Mouse (Mus musculus) liver, embryonic 11.5 days (tissue): ENCODE measurements at regions not wholly inside any gene's neighbourhood (a gene's known extent, or its start where the extent isn't known, plus 50 kb on each side); places are given as distances from the start of the nearest gene placed in this dataset.

Source experiments
- ATAC-seq: fragments of 200-750 bp; cut with Nextera tagmentation; replicated peaks from 2 replicates; pipeline ENCODE4 v1.8.0; 2017; ENCODE audit warnings: moderate number of reproducible peaks, mild to moderate bottlenecking, moderate TSS enrichment, moderate library complexity; ENCODE audit not compliant: low FRiP score
- DNase-seq: peaks from one replicate; pipeline ENCODE4 v3.0.0-alpha.2; 2017; ENCODE audit warnings: low spot score
- H3K27ac ChIP-seq: fragments of 300-500 bp; sonication (generic); 2 replicates; pipeline ENCODE4 v1.5.1; 2014; ENCODE audit warnings: mild to moderate bottlenecking, low read depth, low read length, control low read depth
- H3K27me3 ChIP-seq: fragments of 300-500 bp; sonication (generic); replicated peaks from 2 replicates; pipeline ENCODE4 v1.6.1; 2014; ENCODE audit warnings: low read length, mixed read lengths; ENCODE audit not compliant: control insufficient read depth, insufficient read depth
- H3K36me3 ChIP-seq: fragments of 300-500 bp; sonication (generic); 2 replicates; pipeline ENCODE4 v1.6.1; 2014; ENCODE audit warnings: mild to moderate bottlenecking, low read length, moderate library complexity, mixed read lengths; ENCODE audit not compliant: control insufficient read depth, insufficient read depth
- H3K4me1 ChIP-seq: fragments of 300-500 bp; sonication (generic); replicated peaks from 2 replicates; pipeline ENCODE4 v1.6.1; 2014; ENCODE audit warnings: low read length, mixed read lengths; ENCODE audit not compliant: control insufficient read depth, insufficient read depth
- H3K4me2 ChIP-seq: fragments of 300-500 bp; sonication (generic); 2 replicates; pipeline ENCODE4 v1.6.1; 2014; ENCODE audit warnings: mild to moderate bottlenecking, control low read depth, moderate library complexity
- H3K4me3 ChIP-seq: fragments of 300-500 bp; sonication (generic); 2 replicates; pipeline ENCODE4 v1.5.1; 2014; ENCODE audit warnings: low read depth, low read length, control low read depth
- H3K9ac ChIP-seq: fragments of 300-500 bp; sonication (generic); 2 replicates; pipeline ENCODE4 v1.6.1; 2014; ENCODE audit warnings: low read depth, low read length, control low read depth
- H3K9me3 ChIP-seq: fragments of 300-500 bp; sonication (generic); 2 replicates; pipeline ENCODE4 v1.6.1; 2016; ENCODE audit warnings: low read length, inconsistent platforms, mixed read lengths; ENCODE audit not compliant: control insufficient read depth
- WGBS: fragments of 180-500 bp; shearing (Covaris S2); extraction: QIAGEN DNeasy Blood & Tissue Kit; methylation state at CpG from one replicate; pipeline ENCODE4 v1.1.7; 2014; 5-methylcytosine and 5-hydroxymethylcytosine counted together

- Histone ChIP-seq H3K27me3 (peaks cover 48% of the 10 kb centered on the region), H3K9me3 (no peaks in the 10 kb centered on the region), H3K4me1 (no peaks in the 10 kb centered on the region), H3K4me2 (no peak overlapping the region), H3K4me3 (no peak overlapping the region), H3K9ac (no peak overlapping the region), H3K27ac (no peak overlapping the region), H3K36me3 (no peaks in the 10 kb centered on the region)
- DNase-seq = no peak
- 83% methylated on average over 9 of the region's 9 CpGs for WGBS
- no peak for ATAC-seq
Measured at GRCm38 (mm10) chr8:88449001-88449400, 72.2 kb upstream of the Nkd1 start.

DNA sequence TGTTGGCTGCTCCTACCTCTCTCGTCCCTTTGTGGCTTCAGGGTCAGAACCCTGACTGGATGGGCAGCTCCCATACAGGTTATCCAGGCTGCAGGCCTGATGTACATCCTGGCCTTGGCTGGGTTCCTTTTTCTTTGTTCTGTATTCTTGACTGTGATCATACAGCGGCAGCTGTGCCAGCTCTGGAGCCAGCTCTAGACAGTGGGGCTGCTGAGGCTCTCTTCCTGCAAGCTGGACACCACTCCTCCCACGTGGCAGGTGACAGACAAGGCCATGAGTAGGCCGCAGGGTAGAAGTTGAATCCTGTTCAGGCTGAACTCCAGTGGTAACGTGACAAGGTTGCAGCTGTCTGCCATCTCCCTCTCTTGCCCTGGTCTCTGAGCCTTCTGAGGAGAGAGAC is 71.6 kb upstream of the Nkd1 start:
- Histone ChIP-seq H3K4me3 (no peak overlapping the region), H3K4me1 (0 out of 2 replicates have a peak, but pooled peaks cover 3% of the 10 kb centered on the region), H3K4me2 (no peak overlapping the region), H3K9ac (no peak overlapping the region), H3K36me3 (no peaks in the 10 kb centered on the region), H3K27ac (no peak overlapping the region), H3K9me3 (no peaks in the 10 kb centered on the region), H3K27me3 (peaks cover 53% of the 10 kb centered on the region)
- ATAC-seq = no peak
- no peak for DNase-seq
- WGBS = 68% methylated on average over 5 of the region's 5 CpGs

- H3K4me1 ChIP-seq = peaks cover 7% of the 10 kb centered on the region; the same call in 1 of the 2 replicates
- no peaks in the 10 kb centered on the region for H3K36me3 ChIP-seq
- no peak overlapping the region for H3K9ac ChIP-seq
- H3K27me3 ChIP-seq = peaks cover 68% of the 10 kb centered on the region
- no peak for DNase-seq
- no peak for ATAC-seq
- peak overlapping the region; percentile 37 for H3K4me2 ChIP-seq
- H3K9me3 ChIP-seq = no peaks in the 10 kb centered on the region
- WGBS = 4% methylated on average over 26 of the region's 26 CpGs
- no peak overlapping the region for H3K27ac ChIP-seq
- H3K4me3 ChIP-seq = no peak overlapping the region
Measured at GRCm38 (mm10) chr8:88450864-88451657, 70.1 kb upstream of the Nkd1 start.

GRCm38 (mm10) chr8:88451658-88452500 is 69.3 kb upstream of the Nkd1 start:
- H3K4me1 ChIP-seq = peaks cover 7% of the 10 kb centered on the region; the same call in 1 of the 2 replicates
- 21% methylated on average over 17 of the region's 17 CpGs for WGBS
- peak overlapping the region; percentile 37 for H3K4me2 ChIP-seq
- DNase-seq = no peak
- no peaks in the 10 kb centered on the region for H3K9me3 ChIP-seq
- no peak for ATAC-seq
- H3K27ac ChIP-seq = no peak overlapping the region
- H3K4me3 ChIP-seq = no peak overlapping the region
- no peaks in the 10 kb centered on the region for H3K36me3 ChIP-seq
- H3K9ac ChIP-seq = no peak overlapping the region
- peaks cover 71% of the 10 kb centered on the region for H3K27me3 ChIP-seq

DNA sequence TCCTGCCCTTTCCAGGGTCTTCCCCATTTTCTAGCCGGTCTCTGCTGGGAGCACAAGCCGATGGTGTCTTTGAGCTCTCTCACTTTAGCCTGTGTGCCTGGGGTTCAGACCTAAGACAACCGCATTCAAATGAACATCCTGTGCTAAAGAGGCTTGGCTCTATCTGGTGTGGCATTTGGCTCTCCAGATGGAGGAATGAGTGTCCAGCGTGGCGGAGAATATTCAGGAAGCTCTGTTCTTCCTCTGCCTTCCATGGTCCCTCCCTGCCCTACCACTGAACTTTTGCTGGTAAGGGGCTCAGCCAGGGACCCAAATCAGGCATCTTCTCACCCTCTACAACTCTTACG is 68.7 kb upstream of the Nkd1 start:
- H3K4me2 ChIP-seq = no peak overlapping the region
- WGBS = 44% methylated on average over 6 of the region's 6 CpGs
- no peak for DNase-seq

GRCm38 (mm10) chr8:88454048-88454696 is 67.0 kb upstream of the Nkd1 start:
- H3K9me3 ChIP-seq = no peaks in the 10 kb centered on the region
- WGBS = under 1% methylated on average over 67 of the region's 75 CpGs
- no peaks in the 10 kb centered on the region for H3K36me3 ChIP-seq
- ATAC-seq (no peak), DNase-seq (peak; percentile 54)
- peaks cover 71% of the 10 kb centered on the region for H3K27me3 ChIP-seq
- peak overlapping the region; percentile 77 for H3K4me2 ChIP-seq
- H3K27ac ChIP-seq = no peak overlapping the region
- peaks cover 7% of the 10 kb centered on the region; the same call in 1 of the 2 replicates for H3K4me1 ChIP-seq
- H3K4me3 ChIP-seq = peak overlapping the region; percentile 49
- 0 out of 2 replicates have a peak overlapping the region, but pooled peaks have one; percentile 22 for H3K9ac ChIP-seq

More for the DNA sequence above, 68.7 kb upstream of the Nkd1 start:
- ATAC-seq = no peak
- Histone ChIP-seq H3K4me1 (peaks cover 7% of the 10 kb centered on the region; the same call in 1 of the 2 replicates), H3K9ac (no peak overlapping the region), H3K27me3 (peaks cover 71% of the 10 kb centered on the region), H3K4me3 (no peak overlapping the region), H3K36me3 (no peaks in the 10 kb centered on the region), H3K27ac (no peak overlapping the region), H3K9me3 (no peaks in the 10 kb centered on the region)

DNA sequence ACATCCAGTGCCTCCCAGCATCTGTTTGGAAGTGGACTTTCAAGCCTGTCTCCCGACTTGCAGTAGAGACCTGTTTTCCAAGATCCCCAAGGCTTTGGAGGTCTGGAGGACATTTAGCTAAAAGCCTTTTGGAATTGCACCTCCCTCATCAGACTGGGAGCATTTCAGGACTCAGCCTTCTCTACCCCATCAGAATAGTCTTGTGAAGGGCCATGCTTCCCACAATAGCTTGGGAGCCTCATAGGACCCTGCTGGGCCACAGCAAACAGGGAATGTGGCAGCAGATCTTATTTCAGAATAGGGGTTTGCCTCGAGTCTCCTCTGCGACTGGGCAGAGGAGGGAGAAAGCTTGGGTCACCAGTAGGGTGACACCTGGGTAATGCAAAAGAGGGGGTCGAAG is 66.2 kb upstream of the Nkd1 start:
- Histone ChIP-seq H3K9me3 (no peaks in the 10 kb centered on the region), H3K27me3 (peaks cover 65% of the 10 kb centered on the region), H3K4me1 (peaks cover 7% of the 10 kb centered on the region; the same call in 1 of the 2 replicates), H3K27ac (no peak overlapping the region), H3K36me3 (no peaks in the 10 kb centered on the region), H3K9ac (no peak overlapping the region), H3K4me3 (peak overlapping the region; percentile 49), H3K4me2 (peak overlapping the region; percentile 77)
- DNase-seq (no peak), ATAC-seq (no peak)
- 5% methylated on average over 4 of the region's 4 CpGs for WGBS

DNA sequence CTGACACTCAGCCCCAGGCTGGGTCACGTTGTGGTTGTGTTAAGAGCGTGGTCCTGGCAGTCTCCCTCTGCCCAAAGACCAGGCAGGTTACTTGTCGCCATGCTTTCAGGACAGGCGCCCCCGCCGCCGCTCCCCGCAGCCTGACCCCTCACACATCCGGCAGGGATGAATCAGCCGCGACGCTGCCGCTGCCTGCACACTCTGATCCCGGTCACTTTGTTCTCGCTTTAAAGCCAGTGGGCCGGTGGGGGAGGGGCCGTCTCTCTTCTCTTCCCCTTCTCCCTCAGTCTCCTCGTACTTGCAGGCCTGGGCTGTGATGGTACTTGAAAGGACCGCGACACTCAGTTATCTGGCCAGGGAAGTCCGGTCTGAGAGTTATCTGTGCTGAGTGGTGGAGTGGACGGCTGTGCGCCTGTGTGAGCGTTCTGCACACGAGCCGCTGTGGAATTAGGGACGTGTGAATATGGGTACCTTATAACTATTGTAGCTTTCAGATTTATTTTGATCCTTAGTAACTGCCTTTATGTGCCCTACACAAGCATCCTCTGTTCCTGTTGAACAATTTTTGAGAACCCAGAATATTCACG is 65.6 kb upstream of the Nkd1 start:
- 4% methylated on average over 28 of the region's 28 CpGs for WGBS
- H3K9me3 ChIP-seq = no peaks in the 10 kb centered on the region
- no peaks in the 10 kb centered on the region for H3K36me3 ChIP-seq
- DNase-seq (no peak), ATAC-seq (no peak)
- H3K4me1 ChIP-seq = peaks cover 7% of the 10 kb centered on the region; the same call in 1 of the 2 replicates
- peaks cover 58% of the 10 kb centered on the region for H3K27me3 ChIP-seq
- H3K9ac ChIP-seq = no peak overlapping the region
- H3K4me2 ChIP-seq = peak overlapping the region; percentile 52
- no peak overlapping the region for H3K27ac ChIP-seq
- H3K4me3 ChIP-seq = peak overlapping the region; percentile 17; the same call in 1 of the 2 replicates
